Mouse (Mus musculus): ENCODE results near the gene Sfn.

Gene Sfn

GRCm38 (mm10) chr4:133620668-133621067 lies 18.7 kb upstream of the Sfn start:
- DNase-seq (ENCODE audit: low spot score in 2 of 2): no peak

- no peak for DNase-seq (ENCODE audit: low spot score in 2 of 2)
Measured at GRCm38 (mm10) chr4:133619473-133620136, 17.6 kb upstream of the Sfn start.

- DNase-seq (ENCODE audit: low spot score in 2 of 2): no peak
Measured at GRCm38 (mm10) chr4:133617936-133618335, 16.0 kb upstream of the Sfn start.

GRCm38 (mm10) chr4:133615416-133615815 lies 13.4 kb upstream of the Sfn start:
- DNase-seq (ENCODE audit: low spot score in 2 of 2): no peak

- DNase-seq (ENCODE audit: low spot score in 2 of 2): peak; percentile 68 to 80
Measured at GRCm38 (mm10) chr4:133614274-133614761, 12.3 kb upstream of the Sfn start.

GRCm38 (mm10) chr4:133613867-133614266 lies 11.9 kb upstream of the Sfn start:
- no peak for DNase-seq (ENCODE audit: low spot score in 2 of 2)

- DNase-seq (ENCODE audit: low spot score in 2 of 2): no peak
Measured at GRCm38 (mm10) chr4:133613026-133613425, 11.1 kb upstream of the Sfn start.

- no peak for DNase-seq (ENCODE audit: low spot score in 2 of 2)
Measured at GRCm38 (mm10) chr4:133612416-133612815, 10.4 kb upstream of the Sfn start.

GRCm38 (mm10) chr4:133611815-133612214 lies 9.8 kb upstream of the Sfn start:
- no peak for DNase-seq (ENCODE audit: low spot score in 2 of 2)

GRCm38 (mm10) chr4:133609719-133610118 lies 7.8 kb upstream of the Sfn start:
- DNase-seq (ENCODE audit: low spot score in 2 of 2): peak; percentile 39 to 45

GRCm38 (mm10) chr4:133607284-133607683 lies 5.3 kb upstream of the Sfn start:
- no peak for DNase-seq (ENCODE audit: low spot score in 2 of 2)

- no peak for DNase-seq (ENCODE audit: low spot score in 2 of 2)
Measured at GRCm38 (mm10) chr4:133605330-133605729, 3.4 kb upstream of the Sfn start.

GRCm38 (mm10) chr4:133604856-133605255 lies 2.9 kb upstream of the Sfn start:
- DNase-seq (ENCODE audit: low spot score in 2 of 2): no peak

GRCm38 (mm10) chr4:133604175-133604574 lies 2.2 kb upstream of the Sfn start:
- no peak for DNase-seq (ENCODE audit: low spot score in 2 of 2)

GRCm38 (mm10) chr4:133603056-133603455 lies 1.1 kb upstream of the Sfn start:
- DNase-seq (ENCODE audit: low spot score in 2 of 2): no peak

- no peak for DNase-seq (ENCODE audit: low spot score in 2 of 2)
Measured at GRCm38 (mm10) chr4:133600306-133600705, 1.7 kb downstream of the Sfn start.

- DNase-seq (ENCODE audit: low spot score in 2 of 2): peak; percentile 71 to 75
Measured at GRCm38 (mm10) chr4:133599571-133600073, 2.3 kb downstream of the Sfn start.

- no peak for DNase-seq (ENCODE audit: low spot score in 2 of 2)
Measured at GRCm38 (mm10) chr4:133599116-133599515, 2.9 kb downstream of the Sfn start.

- no peak for DNase-seq (ENCODE audit: low spot score in 2 of 2)
Measured at GRCm38 (mm10) chr4:133598616-133599015, 3.4 kb downstream of the Sfn start.

- DNase-seq (ENCODE audit: low spot score in 2 of 2): no peak
Measured at GRCm38 (mm10) chr4:133596084-133596483, 5.9 kb downstream of the Sfn start.

- DNase-seq (ENCODE audit: low spot score in 2 of 2): peak; percentile 28 to 30
Measured at GRCm38 (mm10) chr4:133595538-133595937, 6.4 kb downstream of the Sfn start.

GRCm38 (mm10) chr4:133592570-133592969 lies 9.4 kb downstream of the Sfn start:
- peak in 1 of 2 experiments; percentile 22 for DNase-seq (ENCODE audit: low spot score in 2 of 2)

All from right cerebral cortex, postnatal 36 days (tissue).